Mouse (Mus musculus) CD4-positive, CD25-positive, alpha-beta regulatory T cell, adult 4 months (primary cell): ENCODE data around the gene Phlda1. TPM values are rescaled to one million over a fixed set of nuclear protein-coding genes. Genes with fewer than 3 reads are reported as not detected.

Source experiments
- ATAC-seq: one replicate; pipeline ENCODE4 v1.8.0; 2017
- polyA plus RNA-seq, 2 experiments: library from polyadenylated mRNA; unstranded; fragments of 100-300 nt; shearing (Covaris generic); gene quantifications; one replicate each; pipeline ENCODE4 v1.2.1; 2017

Phlda1 gene
- polyA plus RNA-seq, 2 experiments from 2014 or later: 5.8 to 9.9 TPM

DNA sequence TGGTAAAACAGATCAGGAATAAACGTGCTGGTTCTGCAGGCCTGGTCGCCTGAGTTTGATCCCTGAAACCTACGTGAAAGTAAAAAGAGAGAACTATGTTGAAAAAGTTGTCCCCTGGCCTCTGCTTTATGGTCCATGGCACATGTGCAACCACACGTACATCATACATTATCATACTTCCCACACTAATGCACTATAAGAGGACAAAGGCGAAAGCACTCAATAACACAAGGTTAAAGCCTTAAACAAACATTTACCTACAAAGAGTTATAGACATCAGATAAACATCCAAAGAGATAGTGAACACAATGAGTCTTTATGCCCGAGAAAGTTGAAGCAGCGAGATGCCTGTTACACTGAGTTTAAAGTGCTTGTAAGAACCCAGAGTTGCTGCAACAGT is 24.3 kb downstream of the Phlda1 start:
- ATAC-seq: no peak

DNA sequence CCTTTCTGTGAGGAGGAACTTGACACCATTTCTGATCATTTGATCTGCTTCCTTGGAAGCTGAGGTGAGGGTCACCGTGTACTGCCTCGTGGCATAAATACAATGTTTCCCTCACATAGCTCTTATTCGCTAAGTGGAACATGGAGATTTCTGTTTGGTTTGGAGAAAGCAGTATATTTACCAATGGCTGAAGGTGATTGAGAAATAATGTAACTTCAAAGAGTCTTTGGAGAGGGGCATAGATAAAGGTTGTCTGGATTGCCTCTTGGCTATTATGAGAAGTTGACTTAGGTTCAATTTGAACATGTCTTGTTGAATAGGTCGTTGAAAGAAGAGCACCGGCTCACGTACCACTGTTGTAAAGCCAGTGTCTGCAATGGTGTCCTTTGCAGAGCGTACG is 28.6 kb downstream of the Phlda1 start:
- no peak for ATAC-seq

DNA sequence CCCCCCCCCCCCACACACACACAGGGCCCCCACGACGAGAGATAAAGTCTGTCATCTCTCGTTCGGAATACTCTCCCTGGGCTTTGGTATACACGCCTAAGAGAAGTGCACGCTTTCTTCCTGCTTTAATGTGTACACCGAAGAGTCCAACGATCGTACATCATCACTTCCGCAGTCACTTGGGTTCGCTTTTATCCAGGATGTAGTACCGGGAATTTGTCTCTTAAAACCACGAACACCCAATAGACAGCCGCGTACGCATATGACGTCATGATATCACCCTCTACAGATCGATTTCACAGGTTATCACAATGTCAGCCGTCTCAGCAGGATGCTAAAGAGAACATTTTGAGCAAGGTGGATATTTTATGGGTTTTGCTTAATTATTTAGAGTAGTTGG is 31.3 kb downstream of the Phlda1 start:
- ATAC-seq: no peak

DNA sequence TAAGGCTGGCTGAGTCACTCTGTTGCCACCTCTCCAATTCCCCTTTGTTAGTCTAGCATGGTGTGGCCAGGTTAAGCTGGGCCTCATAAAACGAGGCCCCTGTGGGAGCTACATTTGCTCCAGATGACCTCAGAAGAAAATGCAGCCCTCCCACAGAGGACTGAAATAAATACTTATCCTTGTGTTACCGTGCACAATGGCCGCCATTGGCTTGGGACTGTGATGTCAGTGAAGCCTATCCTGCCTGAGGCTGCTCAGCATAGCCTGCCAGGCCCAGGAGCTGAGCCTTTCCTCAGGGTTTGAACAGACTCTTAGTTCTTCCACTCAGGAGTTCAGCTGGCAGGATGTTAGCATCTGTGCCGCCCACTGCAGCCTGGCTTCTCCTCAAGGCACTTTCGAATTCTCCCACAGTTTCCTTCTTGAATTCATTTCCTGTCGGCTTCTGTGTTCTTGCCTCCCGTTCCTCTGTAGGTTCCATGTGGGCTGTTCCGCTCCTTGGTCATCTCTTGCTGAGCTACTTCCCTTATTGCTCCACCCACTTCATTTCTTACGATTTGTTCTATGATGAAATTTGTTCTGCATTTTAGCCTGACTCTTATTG is 33.7 kb downstream of the Phlda1 start:
- peak; percentile 79 for ATAC-seq

DNA sequence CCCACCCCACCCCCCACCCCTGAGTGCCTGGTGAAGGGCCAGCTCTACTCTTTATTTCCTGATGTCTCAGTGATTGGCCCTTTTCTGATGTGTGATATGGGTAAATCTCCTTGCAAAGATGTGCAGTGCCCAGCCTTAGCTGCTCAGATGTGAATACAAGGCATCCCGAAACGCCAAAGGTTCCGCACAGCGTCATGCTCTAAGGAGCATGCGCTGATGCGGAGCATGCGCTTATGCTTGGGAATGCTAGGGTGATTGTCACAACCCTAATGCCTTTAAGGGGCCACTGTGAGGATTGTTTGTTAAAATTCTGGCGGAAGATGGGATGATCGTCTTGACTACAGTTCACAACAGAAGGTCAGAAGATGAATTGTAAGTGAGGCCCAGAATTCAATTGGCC is 34.6 kb downstream of the Phlda1 start:
- ATAC-seq: no peak

DNA sequence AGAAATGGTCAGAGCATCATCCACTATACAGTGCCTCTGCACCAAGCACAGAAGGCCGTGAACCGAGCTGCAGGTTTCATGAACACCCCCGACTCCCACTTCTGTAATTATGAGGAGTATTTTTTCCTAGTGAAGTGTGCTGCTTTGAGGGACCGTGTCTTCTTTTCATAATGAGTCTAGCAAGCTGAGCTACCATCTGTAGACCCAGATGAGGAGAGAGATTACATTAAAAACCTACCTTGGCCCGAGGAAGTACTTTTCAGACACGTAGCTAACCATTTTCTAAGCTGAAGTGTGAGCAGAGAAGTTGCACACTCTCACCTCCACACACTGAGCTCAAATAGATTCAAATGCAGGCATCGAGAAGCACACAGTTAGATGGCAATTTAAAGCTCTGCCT is 37.0 kb downstream of the Phlda1 start:
- no peak for ATAC-seq

DNA sequence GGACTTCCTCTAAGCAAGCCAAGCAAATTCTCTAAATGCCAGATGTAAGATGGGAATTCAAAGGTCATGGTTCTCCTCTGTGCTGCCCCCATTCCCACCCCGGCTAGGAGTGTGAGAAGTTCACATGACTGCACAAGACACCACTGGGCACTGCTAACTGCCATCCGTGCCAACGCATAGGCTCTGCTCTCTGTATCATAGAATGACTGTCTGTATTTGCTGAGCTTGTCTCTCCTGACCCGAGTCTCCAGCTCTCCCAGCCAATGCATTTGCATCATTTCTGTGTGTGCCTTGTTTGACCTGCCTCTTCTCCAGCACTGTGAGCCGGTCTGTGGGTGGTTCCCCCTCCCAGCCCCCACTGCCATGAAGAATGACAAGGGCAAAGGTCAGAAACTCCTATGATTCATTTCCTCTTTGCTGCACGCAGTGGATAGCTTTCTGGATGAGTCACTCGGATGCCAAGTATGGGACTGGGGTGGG is 37.7 kb downstream of the Phlda1 start:
- no peak for ATAC-seq

DNA sequence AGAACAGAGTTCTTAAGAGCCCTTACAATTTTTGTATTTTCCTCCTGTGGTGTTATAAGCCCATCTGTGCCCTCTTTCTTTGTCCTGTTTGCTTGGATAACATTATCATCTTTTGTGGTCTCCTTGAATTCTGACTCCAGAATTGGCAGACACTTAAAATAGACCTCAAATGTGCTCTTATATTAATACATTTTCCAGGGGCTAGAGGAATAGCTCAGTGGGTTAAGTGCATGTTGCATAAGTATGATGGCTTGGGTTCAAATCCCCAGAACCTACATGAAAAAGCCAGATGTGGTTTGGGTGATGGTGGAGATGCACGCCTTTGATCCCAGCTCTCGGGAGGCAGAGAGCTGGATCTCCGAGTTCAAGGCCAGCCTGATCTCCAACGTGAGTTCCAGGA is 38.2 kb downstream of the Phlda1 start:
- no peak for ATAC-seq

DNA sequence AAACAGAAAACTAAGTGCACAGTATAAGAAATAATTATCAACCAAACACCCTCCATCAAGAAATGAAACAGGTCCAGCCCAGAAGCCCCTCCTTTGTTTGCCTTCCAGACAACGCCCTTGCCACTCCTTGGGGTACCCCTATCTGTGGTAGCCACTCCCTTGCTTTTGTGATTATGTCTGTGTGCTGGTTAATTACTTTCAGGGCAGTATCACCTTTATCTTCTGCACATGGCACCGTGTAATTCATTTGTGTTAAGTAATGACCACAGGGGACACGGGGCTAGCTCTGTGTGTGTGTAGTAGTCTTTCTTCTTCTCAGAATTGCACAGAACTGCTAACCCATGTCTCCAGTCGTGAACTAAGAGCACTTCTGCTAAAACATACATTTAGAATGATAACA is 39.6 kb downstream of the Phlda1 start:
- no peak for ATAC-seq

DNA sequence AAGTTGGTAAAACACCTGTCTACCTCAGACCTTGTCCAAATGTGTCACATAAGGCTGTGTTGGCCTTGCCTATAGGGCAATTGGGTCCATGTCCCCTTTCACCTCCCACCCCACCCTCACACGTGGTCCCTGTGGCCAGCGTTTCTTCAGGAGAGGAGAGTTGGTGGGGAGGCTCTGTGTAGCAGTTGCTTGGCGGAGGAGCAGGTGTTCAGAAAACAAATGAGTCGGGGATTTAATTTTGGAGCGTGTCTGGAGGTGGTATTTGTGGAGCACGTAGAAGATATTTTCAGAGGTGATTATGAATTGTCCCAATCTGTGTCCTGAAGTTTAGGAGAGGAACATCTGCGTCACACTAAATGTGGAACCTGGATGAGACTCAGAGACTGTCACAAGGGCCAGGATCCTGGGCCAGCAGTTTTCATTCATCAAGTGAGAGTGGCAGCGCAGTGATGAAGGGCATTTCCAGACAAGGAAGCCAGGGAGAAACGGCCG is 41.8 kb downstream of the Phlda1 start:
- no peak for ATAC-seq

DNA sequence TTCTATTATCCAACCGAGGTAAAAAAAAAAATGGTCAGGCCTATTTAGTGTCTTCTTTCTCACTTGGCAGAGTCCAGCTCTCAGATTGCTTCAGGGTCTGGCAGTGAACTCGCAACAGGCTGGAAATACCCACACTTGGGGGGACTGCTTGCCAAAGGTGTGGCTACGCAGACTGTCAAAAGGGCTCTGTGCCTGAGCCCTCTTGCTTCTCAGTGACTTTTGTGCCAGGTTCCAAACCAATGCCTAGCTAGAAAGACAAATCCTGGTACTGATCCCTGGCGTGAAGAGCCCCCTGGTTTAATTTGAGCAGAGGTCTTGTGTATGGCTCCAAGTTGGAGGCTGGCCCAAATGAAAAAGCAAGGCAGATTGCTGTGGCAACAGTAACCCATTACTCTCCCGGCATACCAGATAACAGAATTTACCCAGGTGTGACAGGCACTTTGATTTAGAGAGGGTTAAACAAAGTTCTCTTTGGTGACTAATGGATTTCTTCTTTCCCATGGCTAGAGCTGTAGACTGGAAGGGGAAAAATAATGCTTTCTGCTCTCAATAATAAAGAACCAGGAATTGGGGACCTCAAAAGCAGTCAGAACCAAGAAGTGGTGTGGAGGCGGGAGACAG is 44.1 kb downstream of the Phlda1 start:
- no peak for ATAC-seq

DNA sequence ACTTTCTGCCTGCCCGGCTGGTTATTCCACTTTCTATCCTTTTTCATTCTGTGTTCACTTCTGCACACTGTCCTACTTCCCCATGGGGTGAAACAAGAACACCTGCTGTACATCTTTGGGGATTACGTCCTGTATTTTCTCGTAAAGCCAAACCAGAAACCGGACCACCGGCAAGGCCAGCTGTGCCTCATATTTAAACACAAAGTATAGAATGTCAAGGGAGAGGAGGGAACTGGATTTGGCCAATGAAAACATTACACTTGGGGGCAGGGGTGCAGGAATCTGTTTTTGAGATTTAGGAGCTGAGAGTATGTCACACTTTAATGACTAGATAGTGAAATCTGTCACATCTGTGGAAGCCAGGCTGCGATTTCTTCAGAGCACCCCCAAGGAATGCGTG is 47.6 kb downstream of the Phlda1 start:
- no peak for ATAC-seq

DNA sequence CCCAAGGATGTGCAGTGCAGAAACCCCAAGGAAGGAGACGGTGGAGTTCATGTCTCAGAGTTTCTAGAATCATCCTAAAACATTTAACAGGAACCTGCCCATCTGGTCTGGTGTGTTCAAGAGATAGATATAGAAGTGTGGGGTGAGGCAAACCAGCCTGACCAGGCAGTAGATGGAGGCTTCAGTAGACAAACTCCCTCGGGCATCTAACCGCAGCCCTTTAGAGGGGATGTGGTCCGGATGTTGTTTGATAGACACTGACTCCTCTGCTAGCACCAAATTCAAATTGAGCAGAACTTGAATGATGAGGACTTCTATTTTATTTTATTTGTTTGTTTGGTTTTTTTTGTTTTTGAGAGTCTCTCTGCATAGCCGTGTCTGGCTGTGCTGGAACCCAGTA is 48.6 kb downstream of the Phlda1 start:
- ATAC-seq: no peak

DNA sequence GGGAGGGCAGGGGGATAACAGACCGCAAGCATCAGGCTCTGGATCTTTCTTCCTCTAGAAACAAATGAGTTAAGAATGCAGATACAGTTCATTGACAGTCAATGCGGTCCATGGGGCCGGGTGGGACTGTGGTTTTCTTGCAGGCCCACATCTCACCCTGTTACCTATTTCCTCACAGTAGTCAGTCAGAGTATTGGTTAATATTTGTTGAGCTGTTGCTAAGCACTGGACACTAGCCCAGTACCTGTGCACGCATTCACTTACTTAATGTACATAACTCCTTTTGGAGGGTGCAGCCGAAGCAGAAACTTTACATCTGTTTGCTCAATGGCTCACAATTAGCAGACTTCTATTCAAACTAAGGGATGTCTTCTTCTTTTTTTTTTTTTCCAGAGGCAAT is 52.1 kb downstream of the Phlda1 start:
- no peak for ATAC-seq

Other genes with a start within 250 kb of the Phlda1 start
- 1 to 10 TPM; 1.5 to 2.0 TPM for gene Bbs10, start 207.6 kb upstream of the Phlda1 start, polyA plus RNA-seq
- 100 to 1,000 TPM; 105 to 108 TPM for gene Nap1l1, start 33.1 kb upstream of the Phlda1 start, polyA plus RNA-seq